Mouse (Mus musculus): Measurements from ENCODE around the gene Msh3.
"Not testable (repeated sequence)": the region's sequence is repeated elsewhere in the genome, so short reads cannot be mapped to it uniquely, and the experiment has no call there.

Gene Msh3

DNA sequence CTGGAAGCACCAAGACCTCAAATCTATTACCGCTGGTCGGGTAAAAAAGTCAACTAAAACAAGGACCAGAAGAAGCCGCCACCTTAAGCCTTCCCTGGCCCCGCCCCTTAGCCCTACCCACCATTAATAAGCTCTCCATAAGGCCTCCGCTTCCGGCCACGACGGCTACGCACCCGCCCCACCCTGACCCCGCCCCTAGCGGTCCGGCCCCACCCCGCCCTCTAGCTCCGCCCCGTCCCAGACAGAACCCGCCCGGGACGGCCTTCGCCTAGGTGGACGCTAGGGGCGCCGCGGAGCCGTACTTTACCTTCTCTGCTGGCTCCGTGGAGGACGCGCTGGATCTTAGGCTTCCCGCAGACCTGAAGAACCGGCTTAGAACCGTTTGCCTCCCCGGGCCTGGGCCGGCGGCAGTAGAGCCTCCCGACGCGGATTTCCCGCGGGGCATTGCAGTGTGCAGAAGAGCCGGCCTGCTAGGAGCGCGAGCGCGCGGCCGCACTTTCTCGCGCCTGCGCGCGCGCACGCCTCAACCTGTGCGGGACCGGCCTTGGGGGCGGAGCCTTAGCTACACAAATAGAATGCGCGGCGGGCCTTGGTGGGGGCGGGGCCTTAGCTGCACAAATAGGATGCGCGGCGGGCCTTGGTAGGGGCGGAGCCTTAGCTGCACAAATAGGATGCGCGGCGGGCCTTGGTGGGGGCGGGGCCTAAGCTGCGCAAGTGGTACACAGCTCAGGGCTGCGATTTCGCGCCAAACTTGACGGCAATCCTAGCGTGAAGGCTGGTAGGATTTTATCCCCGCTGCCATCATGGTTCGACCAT, at the start of gene Msh3, which contains the start of gene Dhfr:
Msh3 (minus strand) TSS at position 548 of the 816 bp plus-strand sequence.
Dhfr (plus strand) TSS at position 271 of the 816 bp plus-strand sequence.
- DNase-seq: peak; percentile 95

DNA sequence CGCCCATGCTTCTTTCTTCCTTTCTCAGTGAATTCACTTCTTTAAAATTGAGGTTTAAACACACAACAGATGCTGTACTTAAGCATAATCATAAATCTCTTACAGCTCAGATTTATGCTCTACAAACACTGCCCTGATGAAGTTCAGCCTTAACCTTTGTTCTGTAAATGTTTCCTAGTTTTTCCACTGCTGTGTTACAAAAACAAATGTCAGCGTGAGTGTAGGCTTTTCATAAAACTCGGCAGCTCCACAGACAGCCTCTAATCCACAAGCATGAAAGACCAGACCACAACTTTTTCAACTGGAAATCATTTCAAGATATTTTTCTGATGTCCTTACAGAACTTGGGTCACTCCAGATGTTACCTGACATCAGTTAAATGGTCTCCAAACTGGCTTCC, 48.7 kb upstream of the Msh3 start:
- DNase-seq: no peak

DNA sequence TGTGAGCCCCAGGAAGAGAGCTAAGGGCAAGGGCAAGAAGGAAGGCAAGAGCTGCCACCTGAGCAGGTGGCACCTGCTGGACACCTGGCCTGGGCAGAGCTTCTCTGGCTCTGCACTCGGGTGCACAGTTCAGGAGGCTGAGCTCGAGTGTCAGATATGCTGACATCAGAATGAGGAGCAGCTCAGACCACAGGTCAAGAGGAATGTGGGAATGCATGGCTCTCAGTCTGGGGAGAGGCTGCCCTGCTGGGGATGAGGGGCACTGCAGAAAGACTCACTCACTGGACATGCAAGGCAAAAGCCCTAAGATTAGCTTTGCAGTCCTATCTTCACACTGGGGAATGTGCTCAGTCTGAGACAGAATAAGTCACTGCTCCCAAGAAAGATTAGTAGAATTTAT, 47.3 kb upstream of the Msh3 start:
- DNase-seq: no peak

DNA sequence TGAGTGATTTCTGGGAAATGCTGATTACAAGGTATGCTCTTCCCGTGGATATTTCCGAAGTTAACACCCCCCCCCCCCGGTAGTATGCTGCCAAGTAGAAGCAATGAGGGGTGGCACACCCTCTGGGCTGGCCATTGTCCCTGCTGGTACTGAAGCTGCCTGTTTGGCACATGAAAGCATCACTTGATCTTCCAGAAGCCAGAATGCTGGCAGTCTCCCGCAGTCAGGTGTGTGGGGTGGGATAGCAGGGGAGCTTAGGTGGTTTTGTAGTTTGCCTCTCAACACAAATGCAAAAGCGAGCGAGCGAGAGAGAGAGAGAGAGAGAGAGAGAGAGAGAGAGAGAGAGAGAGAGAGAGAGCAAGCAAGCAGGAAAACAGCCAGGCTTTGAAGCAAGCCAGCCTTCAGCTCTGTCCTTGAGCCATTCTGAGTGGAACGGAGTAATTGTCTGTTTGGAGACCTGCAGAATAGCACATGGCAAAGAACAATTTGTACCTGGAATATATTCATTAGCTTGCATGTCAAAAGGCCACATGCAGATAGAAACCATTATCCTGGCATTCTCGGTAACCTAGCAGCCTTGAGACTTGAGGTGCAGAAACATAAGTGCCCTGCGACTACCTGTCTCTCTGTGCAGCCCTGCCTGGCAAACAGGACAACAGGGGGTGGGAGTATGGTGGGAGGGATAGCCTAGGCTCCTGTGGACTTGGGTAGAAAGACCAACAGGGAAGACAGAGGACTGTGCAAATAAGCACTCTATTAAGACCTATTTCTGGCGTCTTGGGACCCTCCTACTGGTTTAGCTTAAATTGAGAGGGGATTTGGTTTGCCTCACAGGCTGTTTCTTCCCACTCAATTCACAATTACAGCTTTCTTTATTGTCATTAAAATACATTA, 43.9 kb upstream of the Msh3 start:
- DNase-seq: no peak

DNA sequence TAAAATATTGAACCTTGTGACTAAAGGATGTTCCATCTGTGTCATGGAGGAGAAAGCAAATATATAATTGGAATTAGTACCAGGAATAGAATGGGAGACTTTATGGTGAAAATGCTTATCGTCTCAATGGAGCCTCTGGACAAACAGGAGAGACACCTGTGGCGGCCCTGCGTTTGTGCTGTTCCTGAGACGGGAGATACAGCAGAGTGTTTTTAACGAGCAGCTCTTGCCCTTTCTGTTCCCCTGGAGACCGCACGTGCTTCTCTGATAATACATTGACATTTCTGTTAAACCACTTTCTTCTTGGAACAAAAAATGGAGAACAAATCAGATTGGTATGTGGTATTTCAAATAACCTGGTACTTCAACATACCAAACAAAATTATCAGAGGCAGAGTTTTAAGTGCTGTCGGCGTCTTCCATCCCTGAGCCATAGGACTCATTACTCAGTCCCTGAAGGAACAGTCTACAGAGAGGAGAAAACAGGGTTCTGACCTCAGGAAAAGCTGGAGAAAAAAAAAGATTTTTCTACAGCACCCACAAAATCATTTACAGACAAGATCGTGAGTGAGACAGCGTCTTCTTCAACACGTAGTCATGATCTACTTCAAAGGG, 38.4 kb upstream of the Msh3 start:
- no peak for DNase-seq

DNA sequence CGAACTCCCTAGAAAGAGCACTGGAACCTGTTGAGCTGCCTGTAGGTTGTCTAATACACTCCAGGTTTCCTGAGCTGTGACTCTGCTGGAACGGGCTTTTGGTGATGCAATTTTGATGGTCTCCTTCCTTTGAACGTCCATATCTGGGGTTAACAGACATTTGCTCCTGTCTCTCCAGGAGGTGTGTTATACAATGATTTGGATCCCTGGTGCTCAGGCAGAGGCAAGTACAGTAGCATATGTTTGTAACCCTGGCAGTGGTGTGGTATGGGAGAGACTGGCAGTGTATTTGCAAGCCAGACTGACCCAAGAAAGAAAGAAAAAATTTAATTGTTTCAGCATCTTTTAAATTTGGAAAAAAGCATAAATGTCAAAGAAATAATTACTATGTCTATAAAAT, 32.6 kb upstream of the Msh3 start:
- no peak for DNase-seq

DNA sequence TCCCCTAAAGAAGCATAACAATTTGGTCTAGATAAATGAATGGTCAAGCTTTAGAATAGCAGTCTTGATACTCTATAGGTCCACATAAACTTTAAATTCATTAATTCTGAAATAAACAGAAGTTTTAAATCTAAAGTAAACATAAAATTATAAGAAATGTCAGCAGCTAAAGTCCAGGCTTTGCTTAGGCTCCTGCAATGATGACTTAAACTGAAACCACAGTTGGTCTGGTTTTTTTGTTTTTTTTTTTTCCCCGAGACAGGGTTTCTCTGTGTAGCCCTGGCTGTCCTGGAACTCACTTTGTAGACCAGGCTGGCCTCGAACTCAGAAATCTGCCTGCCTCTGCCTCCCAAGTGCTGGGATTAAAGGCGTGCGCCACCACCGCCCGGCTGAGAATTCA, 16.7 kb upstream of the Msh3 start:
- DNase-seq: not testable (repeated sequence)

DNA sequence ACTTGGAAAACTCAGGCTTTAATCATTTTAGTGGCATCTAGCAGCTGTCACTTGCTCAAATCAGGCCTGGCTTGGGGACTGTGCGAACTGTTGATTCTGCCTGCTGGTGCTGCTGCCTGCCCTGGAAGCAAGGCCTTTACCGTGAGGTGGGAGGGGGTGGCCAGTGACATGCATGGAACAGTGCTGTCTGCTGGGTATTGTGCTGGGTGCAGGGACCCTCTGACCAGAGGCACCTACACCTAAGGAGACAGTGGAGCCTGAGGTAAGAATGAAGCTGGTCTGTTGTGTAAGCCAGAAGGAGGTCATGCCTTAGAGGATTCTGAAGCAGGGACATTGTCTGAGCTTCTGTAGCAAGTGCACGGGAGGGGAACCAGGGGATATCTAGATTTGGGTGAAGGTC, 16.0 kb upstream of the Msh3 start:
- DNase-seq: no peak

DNA sequence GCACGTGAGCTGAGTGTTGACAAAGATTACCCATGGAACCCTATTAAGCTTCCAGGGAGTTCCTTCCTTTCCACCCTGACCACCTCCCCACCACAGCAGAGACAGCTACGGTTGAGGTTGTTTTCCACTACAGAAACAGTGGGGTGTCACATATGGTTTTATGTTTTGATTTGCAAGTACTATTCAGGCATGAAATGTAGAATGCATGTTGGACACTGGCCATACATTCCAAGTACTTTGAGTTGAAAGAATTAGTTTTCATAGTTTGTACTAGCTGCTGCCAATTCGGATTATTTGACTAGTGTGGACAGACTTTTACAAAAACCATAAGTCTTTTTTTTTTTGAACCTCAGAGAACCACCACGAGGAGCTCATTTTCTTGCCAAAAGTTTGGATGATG, 10.5 kb upstream of the Msh3 start:
- no peak for DNase-seq

DNA sequence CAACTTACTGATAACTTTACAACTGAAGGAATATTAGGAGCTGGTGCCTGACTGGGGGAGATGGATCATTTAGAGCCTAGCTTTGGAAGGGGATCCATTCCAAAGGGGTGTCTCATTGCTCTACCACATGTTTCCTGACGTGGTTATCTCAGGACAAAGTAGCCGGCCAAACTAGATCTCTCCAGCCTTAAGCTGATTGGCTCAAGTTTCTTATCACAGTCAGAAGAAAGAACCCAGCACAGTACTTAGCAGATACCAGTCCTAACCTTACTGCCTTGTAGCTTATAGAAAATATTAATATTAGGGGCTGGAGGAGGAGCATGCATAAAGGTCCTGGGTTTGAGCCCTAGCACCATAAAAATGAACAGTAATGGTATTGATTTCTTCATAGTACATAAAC, 6.8 kb upstream of the Msh3 start:
- no peak for DNase-seq

DNA sequence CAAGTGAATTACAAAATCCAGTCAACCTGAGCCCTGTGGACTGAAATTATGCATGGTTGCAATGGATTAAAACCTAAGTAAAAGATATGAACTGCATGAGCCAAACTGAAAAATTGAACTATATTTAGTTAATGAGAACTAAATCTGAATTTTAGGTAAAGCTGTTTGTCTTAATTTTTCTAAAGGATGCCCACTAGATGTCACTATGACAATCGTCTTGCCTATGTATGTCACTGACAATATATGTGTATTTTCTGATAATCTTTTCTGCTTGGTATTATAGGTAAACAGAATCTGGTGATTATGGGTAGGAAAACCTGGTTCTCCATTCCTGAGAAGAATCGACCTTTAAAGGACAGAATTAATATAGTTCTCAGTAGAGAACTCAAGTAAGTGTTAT, 2.8 kb upstream of the Msh3 start:
- no peak for DNase-seq

DNA sequence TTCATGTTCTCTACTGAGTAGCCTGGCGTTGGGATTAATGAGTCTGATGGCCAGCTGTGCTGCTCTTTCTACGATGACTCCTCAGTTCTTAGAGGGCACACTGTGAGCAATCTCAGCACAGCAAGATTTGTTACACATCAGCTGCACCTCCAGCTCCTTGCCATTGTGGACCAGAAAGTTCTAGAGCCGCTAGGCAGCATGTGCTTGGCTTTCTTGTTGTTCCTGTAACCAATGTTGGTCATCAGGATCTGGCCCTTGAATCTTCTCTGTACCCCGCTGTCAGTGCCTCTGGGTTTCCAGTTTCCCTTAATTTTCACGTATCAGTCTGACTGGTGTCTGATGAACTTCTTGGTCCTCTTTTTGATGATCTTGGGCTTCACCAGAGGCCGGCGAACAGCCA, 1.6 kb upstream of the Msh3 start:
- DNase-seq: no peak

DNA sequence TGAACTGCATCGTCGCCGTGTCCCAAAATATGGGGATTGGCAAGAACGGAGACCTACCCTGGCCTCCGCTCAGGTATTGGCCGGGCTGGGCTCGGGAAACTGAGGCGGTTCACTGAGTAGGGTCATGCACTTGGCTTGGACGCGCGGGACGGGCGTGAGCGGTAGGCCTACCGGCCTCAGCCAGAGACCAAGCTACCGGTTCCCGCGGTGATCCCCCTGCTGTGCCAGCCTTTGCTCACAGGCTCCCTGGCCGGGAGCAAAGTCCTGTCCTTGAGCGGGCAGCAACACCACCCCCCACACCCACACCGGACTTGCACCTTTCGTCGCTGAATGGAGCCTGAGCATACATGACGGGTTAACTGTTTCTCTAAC, 455 bp upstream of the Msh3 start:
- DNase-seq: no peak

DNA sequence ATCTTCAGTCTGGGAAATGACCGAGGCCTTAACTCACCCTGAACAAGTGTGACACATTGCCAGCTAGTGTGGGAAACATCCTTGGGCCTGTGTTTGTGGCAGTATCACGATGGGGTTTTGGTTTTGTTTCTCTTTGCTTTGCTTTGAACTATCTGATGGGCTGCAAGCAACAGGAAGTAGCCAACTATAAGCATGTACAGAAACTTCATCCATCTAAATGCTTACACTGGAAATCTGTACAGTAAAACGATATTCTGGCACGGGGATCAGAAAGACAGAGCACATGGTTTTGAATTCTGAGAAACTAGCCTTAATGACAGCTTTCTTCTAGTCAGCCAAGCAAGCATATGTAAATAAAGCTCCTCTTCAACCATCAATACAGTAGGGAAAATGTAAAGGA, 847 bp downstream of the Msh3 start:
- DNase-seq: no peak

DNA sequence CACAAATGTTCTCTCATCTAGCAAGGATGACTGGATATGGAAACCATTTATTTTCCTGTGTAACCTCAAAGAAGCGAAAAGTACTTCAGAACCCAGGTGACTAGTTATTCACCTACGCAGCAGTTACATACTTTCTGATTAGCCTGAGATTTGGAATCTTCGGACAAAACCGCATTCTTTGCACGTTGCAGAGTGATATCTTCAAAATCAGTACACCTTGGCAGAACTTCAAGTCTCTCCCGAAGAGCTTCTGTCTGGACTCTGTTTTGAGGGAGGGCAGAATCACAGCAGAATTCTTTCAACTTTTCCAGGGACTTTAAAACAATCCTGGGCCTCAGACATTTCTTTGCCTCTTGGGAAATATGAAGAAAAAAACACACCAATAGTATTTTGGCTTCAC, 3.7 kb downstream of the Msh3 start:
- no peak for DNase-seq

DNA sequence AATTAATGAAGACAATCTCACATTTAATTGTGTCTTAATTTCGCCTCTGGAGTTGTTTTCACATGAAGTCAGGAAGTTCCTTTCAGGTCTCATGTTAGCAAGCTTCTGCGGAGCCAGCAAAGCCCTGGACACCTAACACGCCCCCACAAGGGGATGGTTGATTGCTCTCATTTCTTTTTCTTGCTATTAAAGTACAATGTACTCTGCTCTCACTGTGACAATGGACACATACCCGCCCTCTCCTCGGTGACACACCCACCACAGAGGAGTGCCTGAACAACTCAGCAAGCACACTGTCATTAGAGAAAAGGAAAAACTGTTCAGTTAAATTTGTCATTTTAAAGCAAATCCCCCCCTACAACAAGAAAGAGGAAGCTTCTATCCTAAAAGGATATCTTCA, 8.5 kb downstream of the Msh3 start:
- no peak for DNase-seq

DNA sequence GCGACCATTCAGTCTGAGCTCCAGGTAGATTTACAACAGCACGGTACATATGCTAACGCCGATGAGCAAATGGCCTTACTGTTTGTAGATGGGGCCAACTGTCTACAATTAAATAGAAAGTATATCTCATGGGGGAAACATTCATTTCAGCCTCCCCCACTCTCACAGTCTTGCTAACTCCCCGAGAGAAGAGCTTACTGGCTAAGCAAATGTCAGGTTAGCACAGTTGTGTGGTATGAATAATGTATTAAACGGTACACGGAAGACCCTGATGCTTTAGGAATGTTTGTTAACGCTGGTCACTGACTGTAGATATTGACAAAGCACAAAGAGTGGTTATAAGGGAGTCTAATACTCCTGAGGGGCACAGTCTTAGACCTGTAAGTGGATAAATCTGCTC, 10.8 kb downstream of the Msh3 start:
- no peak for DNase-seq

DNA sequence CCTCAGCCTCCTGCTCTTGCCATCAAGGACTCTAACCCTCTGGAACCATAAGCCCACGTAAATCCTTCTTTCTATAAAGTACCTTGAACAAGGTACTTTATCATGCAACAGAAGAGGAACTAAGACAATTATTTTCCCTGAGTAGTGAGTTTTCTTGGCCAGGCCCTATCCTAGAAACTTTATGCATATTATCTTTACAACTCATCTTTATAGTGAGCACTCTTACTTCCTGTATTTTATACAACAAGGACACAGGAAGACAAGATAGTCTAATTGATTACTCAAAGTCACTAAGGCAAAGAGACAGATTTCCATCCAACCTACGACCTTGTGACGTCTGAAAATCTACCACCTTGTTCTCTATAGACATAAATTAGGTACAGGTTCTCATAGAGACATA, 15.0 kb downstream of the Msh3 start:
- DNase-seq: no peak

DNA sequence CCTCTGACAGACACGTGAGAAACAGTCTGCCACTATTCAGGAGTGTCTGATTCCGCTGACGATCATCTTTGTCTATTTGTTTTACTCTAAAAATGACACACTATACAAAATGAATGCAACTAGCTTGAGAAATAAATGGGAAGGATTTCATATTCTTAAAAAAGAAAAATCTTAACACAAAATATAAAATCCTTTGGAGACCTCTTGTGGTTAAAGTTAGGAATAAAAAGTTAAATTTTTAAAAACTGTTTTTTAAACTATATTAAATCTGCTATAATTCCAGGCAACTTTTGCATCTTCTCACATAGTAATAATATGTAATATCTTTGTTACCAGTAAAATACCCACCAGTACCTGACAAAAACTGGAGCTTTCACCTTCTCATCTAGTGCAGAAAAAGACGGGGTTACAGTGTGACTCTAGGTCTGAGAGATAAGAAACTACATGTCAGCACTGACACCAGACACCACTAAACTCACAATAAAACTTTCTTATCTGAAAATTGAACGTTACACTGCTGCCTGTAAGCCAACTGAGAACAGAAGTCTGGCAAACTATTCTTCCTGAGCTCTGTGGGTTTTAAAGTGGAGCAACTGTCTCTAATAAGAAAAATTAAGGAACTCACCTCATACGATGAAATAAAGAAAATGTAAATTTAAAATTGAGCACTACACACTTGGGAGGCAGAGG, 16.9 kb downstream of the Msh3 start:
- DNase-seq: no peak

DNA sequence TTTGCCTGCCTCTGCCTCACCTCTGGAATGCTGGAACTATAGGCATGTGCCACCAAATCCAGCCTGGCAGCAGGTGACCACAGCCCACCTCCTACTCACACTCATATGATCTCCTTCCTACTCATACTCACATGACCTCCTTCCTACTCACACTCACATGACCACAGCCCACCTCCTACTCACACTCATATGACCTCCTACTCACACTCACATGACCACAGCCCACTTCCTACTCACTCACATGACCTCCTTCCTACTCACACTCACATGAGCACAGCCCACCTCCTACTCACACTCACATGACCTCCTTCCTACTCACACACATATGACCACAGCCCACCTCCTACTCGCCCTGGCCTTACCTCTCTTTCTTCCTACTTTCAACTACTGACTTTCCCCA, 17.9 kb downstream of the Msh3 start:
- no peak for DNase-seq

DNA sequence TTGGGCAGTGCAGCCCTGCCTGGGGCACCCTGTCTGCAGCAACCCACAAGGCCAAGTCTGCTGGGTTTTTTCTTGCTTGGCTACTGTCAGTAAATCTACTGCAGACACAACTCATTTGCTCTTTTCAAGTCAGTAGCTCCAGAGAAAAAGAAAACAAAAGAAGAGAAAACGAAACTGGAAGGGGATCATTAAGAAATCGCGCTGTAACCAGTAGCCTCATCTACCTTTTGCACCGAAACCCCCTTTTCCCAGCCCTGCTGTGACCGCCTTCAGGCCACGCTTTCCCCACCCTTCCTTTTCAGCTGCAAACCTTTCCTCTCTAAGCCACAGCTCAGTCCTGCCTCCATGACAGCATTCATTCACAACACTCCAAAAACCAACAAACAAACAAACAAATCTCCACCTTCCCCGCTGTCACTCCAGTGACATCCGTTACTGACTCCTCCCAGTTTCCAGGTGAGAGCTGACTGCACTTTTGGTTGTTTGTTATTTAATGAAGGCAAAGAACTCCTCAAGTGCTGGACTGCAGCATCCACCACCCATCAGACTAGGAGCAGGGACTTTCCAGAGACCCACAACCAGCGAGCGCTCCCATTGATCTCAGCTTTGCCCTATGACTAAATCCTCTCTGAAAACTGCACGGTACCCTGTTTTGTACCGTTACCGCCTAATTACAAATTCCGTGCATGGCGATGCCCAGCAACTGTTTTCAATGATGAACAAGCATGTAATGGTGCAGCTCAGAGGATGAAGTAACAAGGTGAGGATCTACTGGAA, 22.5 kb downstream of the Msh3 start:
- no peak for DNase-seq

DNA sequence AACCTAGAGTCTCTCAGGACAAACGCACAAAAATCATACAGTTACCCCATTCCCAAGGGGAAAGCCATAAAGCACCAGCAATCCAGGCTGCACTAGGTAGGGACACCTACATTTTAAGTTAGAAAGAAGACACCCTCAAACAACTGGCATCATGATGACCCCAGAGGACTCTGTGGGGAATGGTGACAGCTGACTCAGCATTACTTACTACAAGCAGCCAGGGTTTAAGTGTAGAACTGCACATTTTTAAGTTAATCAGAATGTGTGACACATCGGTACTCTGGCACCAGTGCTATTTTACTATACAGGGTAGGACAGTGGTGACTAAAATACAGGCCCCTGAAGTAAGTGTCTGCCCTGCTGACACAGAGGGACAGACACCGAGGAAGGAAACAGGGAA, 24.2 kb downstream of the Msh3 start:
- no peak for DNase-seq

Measured in right cerebral cortex, postnatal 25 days (tissue).